In the genomic region with DNA sequence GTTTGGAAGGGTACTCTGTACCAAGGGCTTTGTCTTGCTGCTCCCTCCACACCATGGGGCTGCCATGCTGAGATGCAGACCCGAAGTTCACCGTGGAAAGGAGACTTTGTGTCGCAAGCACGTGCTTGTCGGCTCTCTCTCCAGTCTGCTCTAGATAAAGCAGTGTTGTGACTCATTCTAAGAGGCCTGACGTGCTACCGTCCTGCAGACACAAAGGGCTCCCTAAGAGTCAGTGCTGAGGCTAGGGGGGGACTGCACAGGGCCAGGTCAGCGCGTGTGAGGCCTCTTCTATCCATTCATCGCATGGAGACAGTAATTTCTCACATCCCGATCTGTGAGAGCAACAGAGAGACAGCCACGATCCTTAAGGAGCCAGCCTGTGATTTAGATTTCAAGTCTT, we compare ENCODE assay signal across 16 mouse cellular contexts.
A peak's percentile ranks its signal among the peaks of the same experiment; 100 is the strongest.
DNase-seq lines count a peak whose midpoint lies in the region; ATAC-seq lines count a peak whose summit lies in the region.
"Had no signal": no experiment of that assay in that cellular context is flagged by ENCODE, and none has a peak within 500 bp of the region (broad histone marks: within the 10 kb centered on the region; RNA-seq: fewer than 3 reads in every experiment).

No protein-coding gene starts in this region.

- no peak overlapping the region for H3K9ac ChIP-seq in intestine, embryonic 16.5 days (ENCODE audit: low read depth, low read length)
- H3K9ac ChIP-seq in intestine, embryonic 15.5 days = no peak overlapping the region
- H3K9ac ChIP-seq: kidney, embryonic 15.5 days; limb, embryonic 13.5 days; liver, embryonic 15.5 days had no signal

- no peak overlapping the region for H3K4me2 ChIP-seq in intestine, embryonic 16.5 days (ENCODE audit: low read depth, low read length)
- no peak overlapping the region for H3K4me2 ChIP-seq in intestine, embryonic 15.5 days (replicated peaks)
- H3K4me2 ChIP-seq: kidney, embryonic 15.5 days; limb, embryonic 13.5 days; liver, embryonic 15.5 days had no signal

- peak; percentile 21 for ATAC-seq in frontal cortex, adult (ENCODE audit: low TSS enrichment)
- peak; percentile 42; the same call in 1 of the 2 replicates for ATAC-seq in intestine, embryonic 16.5 days
- ATAC-seq in intestine, embryonic 15.5 days = no peak

- H3K4me3 ChIP-seq in intestine, embryonic 16.5 days (ENCODE audit: low read length) = no peak overlapping the region
- no peak overlapping the region for H3K4me3 ChIP-seq in intestine, embryonic 15.5 days (replicated peaks)
- H3K4me3 ChIP-seq in embryonic facial prominence, embryonic 10.5 days = no peak overlapping the region
- H3K4me3 ChIP-seq: erythroblast, embryonic 14.5 days; kidney, embryonic 15.5 days; limb, embryonic 13.5 days; liver, embryonic 15.5 days had no signal

- no peaks in the 10 kb centered on the region for H3K27me3 ChIP-seq in intestine, embryonic 16.5 days (replicated peaks; ENCODE audit: control insufficient read depth, insufficient read depth, low read length)
- no peaks in the 10 kb centered on the region for H3K27me3 ChIP-seq in intestine, embryonic 15.5 days (replicated peaks)
- H3K27me3 ChIP-seq in embryonic facial prominence, embryonic 10.5 days (replicated peaks; ENCODE audit: low read depth, poor library complexity, severe bottlenecking) = no peaks in the 10 kb centered on the region
- H3K27me3 ChIP-seq: kidney, embryonic 15.5 days; limb, embryonic 13.5 days; liver, embryonic 15.5 days had no signal

- H3K36me3 ChIP-seq in intestine, embryonic 16.5 days (ENCODE audit: control insufficient read depth, insufficient read depth, low read length) = peaks cover 19% of the 10 kb centered on the region
- H3K36me3 ChIP-seq in intestine, embryonic 15.5 days = peaks cover 22% of the 10 kb centered on the region
- H3K36me3 ChIP-seq in embryonic facial prominence, embryonic 10.5 days (replicated peaks) = peaks cover 97% of the 10 kb centered on the region

- H3K27ac ChIP-seq in intestine, embryonic 16.5 days (ENCODE audit: low read length) = no peak overlapping the region
- H3K27ac ChIP-seq in intestine, embryonic 15.5 days = no peak overlapping the region
- peak overlapping the region; percentile 15; the same call in 1 of the 2 replicates for H3K27ac ChIP-seq in embryonic facial prominence, embryonic 10.5 days (replicated peaks)
- H3K27ac ChIP-seq: kidney, embryonic 15.5 days; limb, embryonic 13.5 days; liver, embryonic 15.5 days had no signal

- 75% methylated on average over 12 of the region's 12 CpGs for WGBS in intestine, embryonic 16.5 days
- WGBS in intestine, embryonic 15.5 days = 89% methylated on average over 12 of the region's 12 CpGs
- 80% methylated on average over 12 of the region's 12 CpGs for WGBS in embryonic facial prominence, embryonic 10.5 days

- peaks cover 4% of the 10 kb centered on the region; the same call in 1 of the 2 replicates for H3K9me3 ChIP-seq in intestine, embryonic 16.5 days (ENCODE audit: control insufficient read depth, low read length)
- H3K9me3 ChIP-seq in intestine, embryonic 15.5 days = no peaks in the 10 kb centered on the region
- H3K9me3 ChIP-seq in embryonic facial prominence, embryonic 10.5 days = no peaks in the 10 kb centered on the region
- H3K9me3 ChIP-seq: kidney, embryonic 15.5 days; limb, embryonic 13.5 days; liver, embryonic 15.5 days had no signal

- DNase-seq in frontal cortex, postnatal 25 days (ENCODE audit: low spot score in 2 of 2) = no peak
- DNase-seq in 416B (ENCODE audit: low read depth) = peak; percentile 16
- DNase-seq in embryonic facial prominence, embryonic 10.5 days (ENCODE audit: low spot score) = no peak
- DNase-seq in adipocyte (ENCODE audit: low spot score) = no peak
- no peak for DNase-seq in layer of hippocampus, postnatal 10 days (ENCODE audit: low spot score in 2 of 2)
- DNase-seq: adrenal gland, adult 8-10 months; cerebellum, postnatal 10 days; lung, postnatal 14 days; right cerebral cortex, postnatal 4 days had no signal

- no peaks in the 10 kb centered on the region for H3K4me1 ChIP-seq in intestine, embryonic 16.5 days (ENCODE audit: control insufficient read depth, insufficient read depth, low read length)
- H3K4me1 ChIP-seq in intestine, embryonic 15.5 days (replicated peaks) = no peaks in the 10 kb centered on the region
- H3K4me1 ChIP-seq in embryonic facial prominence, embryonic 10.5 days = peaks cover 4% of the 10 kb centered on the region
- H3K4me1 ChIP-seq: kidney, embryonic 15.5 days; limb, embryonic 13.5 days; liver, embryonic 15.5 days had no signal
